Mouse (Mus musculus): ENCODE measurements around the gene Tmcc1. TPM values are rescaled to one million over a fixed set of nuclear protein-coding genes. Genes with fewer than 3 reads are reported as not detected.
"Not testable (repeated sequence)": the region's sequence is repeated elsewhere in the genome, so short reads cannot be mapped to it uniquely, and the experiment has no call there.

The Tmcc1 gene
- polyA plus RNA-seq, 1 experiment from 2014 or later = 11.1 TPM

GRCm38 (mm10) chr6:116173511-116174099, 19.7 kb downstream of the Tmcc1 start:
- not testable (repeated sequence) for H3K4me2 ChIP-seq (ENCODE audit: low read depth, low read length); H3K9ac ChIP-seq (ENCODE audit: low read length); ATAC-seq (ENCODE audit: low read depth); H3K36me3 ChIP-seq (ENCODE audit: control insufficient read depth, insufficient read depth, low read length); H3K27ac ChIP-seq (ENCODE audit: low read length); H3K27me3 ChIP-seq (ENCODE audit: control insufficient read depth, insufficient read depth, low read depth, low read length); H3K9me3 ChIP-seq (ENCODE audit: control insufficient read depth, low read length); H3K4me3 ChIP-seq (ENCODE audit: low read length); H3K4me1 ChIP-seq (replicated peaks; ENCODE audit: control insufficient read depth, insufficient read depth, low read length)
- WGBS = 73% methylated on average over 37 of the region's 37 CpGs

GRCm38 (mm10) chr6:116166383-116166782, 26.9 kb downstream of the Tmcc1 start:
- H3K4me3 ChIP-seq (ENCODE audit: low read length) = no peak overlapping the region
- H3K4me1 ChIP-seq (replicated peaks; ENCODE audit: control insufficient read depth, insufficient read depth, low read length) = peaks cover 4% of the 10 kb centered on the region; the same call in 1 of the 2 replicates
- no peaks in the 10 kb centered on the region for H3K27me3 ChIP-seq (ENCODE audit: control insufficient read depth, insufficient read depth, low read depth, low read length)
- ATAC-seq (ENCODE audit: low read depth) = peak; percentile 54; the same call in 1 of the 2 replicates
- H3K9ac ChIP-seq (ENCODE audit: low read length) = no peak overlapping the region
- H3K27ac ChIP-seq (ENCODE audit: low read length) = no peak overlapping the region
- H3K36me3 ChIP-seq (ENCODE audit: control insufficient read depth, insufficient read depth, low read length) = peaks cover 4% of the 10 kb centered on the region; the same call in 1 of the 2 replicates
- no peak overlapping the region for H3K4me2 ChIP-seq (ENCODE audit: low read depth, low read length)
- no peaks in the 10 kb centered on the region for H3K9me3 ChIP-seq (ENCODE audit: control insufficient read depth, low read length)
- 32% methylated on average over 1 of the region's 1 CpGs for WGBS

- Histone ChIP-seq H3K9me3 (ENCODE audit: control insufficient read depth, low read length) (no peaks in the 10 kb centered on the region), H3K27ac (ENCODE audit: low read length) (no peak overlapping the region), H3K4me2 (ENCODE audit: low read depth, low read length) (no peak overlapping the region), H3K27me3 (ENCODE audit: control insufficient read depth, insufficient read depth, low read depth, low read length) (no peaks in the 10 kb centered on the region), H3K9ac (ENCODE audit: low read length) (no peak overlapping the region), H3K36me3 (ENCODE audit: control insufficient read depth, insufficient read depth, low read length) (peaks cover 2% of the 10 kb centered on the region; the same call in 1 of the 2 replicates), H3K4me3 (ENCODE audit: low read length) (no peak overlapping the region), H3K4me1 (replicated peaks; ENCODE audit: control insufficient read depth, insufficient read depth, low read length) (no peaks in the 10 kb centered on the region)
- WGBS = 21% methylated on average over 3 of the region's 3 CpGs
- no peak for ATAC-seq (ENCODE audit: low read depth)
Observed at GRCm38 (mm10) chr6:116154854-116155624, 38.2 kb downstream of the Tmcc1 start.

GRCm38 (mm10) chr6:116147386-116147785, 45.9 kb downstream of the Tmcc1 start:
- no peaks in the 10 kb centered on the region for H3K4me1 ChIP-seq (replicated peaks; ENCODE audit: control insufficient read depth, insufficient read depth, low read length)
- H3K36me3 ChIP-seq (ENCODE audit: control insufficient read depth, insufficient read depth, low read length) = peaks cover 2% of the 10 kb centered on the region; the same call in 1 of the 2 replicates
- WGBS = 62% methylated on average over 1 of the region's 1 CpGs
- H3K9me3 ChIP-seq (ENCODE audit: control insufficient read depth, low read length) = 0 out of 2 replicates have a peak, but pooled peaks cover 3% of the 10 kb centered on the region
- H3K4me2 ChIP-seq (ENCODE audit: low read depth, low read length) = no peak overlapping the region
- H3K9ac ChIP-seq (ENCODE audit: low read length) = no peak overlapping the region
- no peak overlapping the region for H3K27ac ChIP-seq (ENCODE audit: low read length)
- no peak overlapping the region for H3K4me3 ChIP-seq (ENCODE audit: low read length)
- ATAC-seq (ENCODE audit: low read depth) = no peak
- no peaks in the 10 kb centered on the region for H3K27me3 ChIP-seq (ENCODE audit: control insufficient read depth, insufficient read depth, low read depth, low read length)

GRCm38 (mm10) chr6:116141696-116142095, 51.6 kb downstream of the Tmcc1 start:
- WGBS = 65% methylated on average over 2 of the region's 2 CpGs

GRCm38 (mm10) chr6:116140782-116141181, 52.5 kb downstream of the Tmcc1 start:
- Histone ChIP-seq H3K27ac (ENCODE audit: low read length) (no peak overlapping the region), H3K4me1 (replicated peaks; ENCODE audit: control insufficient read depth, insufficient read depth, low read length) (peaks cover 8% of the 10 kb centered on the region), H3K9me3 (ENCODE audit: control insufficient read depth, low read length) (0 out of 2 replicates have a peak, but pooled peaks cover 3% of the 10 kb centered on the region), H3K36me3 (ENCODE audit: control insufficient read depth, insufficient read depth, low read length) (no peaks in the 10 kb centered on the region), H3K4me3 (ENCODE audit: low read length) (no peak overlapping the region), H3K9ac (ENCODE audit: low read length) (no peak overlapping the region), H3K27me3 (ENCODE audit: control insufficient read depth, insufficient read depth, low read depth, low read length) (no peaks in the 10 kb centered on the region), H3K4me2 (ENCODE audit: low read depth, low read length) (no peak overlapping the region)
- ATAC-seq (ENCODE audit: low read depth) = no peak

More at GRCm38 (mm10) chr6:116141696-116142095, 51.6 kb downstream of the Tmcc1 start:
- no peak overlapping the region for H3K4me3 ChIP-seq (ENCODE audit: low read length)
- no peak for ATAC-seq (ENCODE audit: low read depth)
- H3K27me3 ChIP-seq (ENCODE audit: control insufficient read depth, insufficient read depth, low read depth, low read length) = no peaks in the 10 kb centered on the region
- no peak overlapping the region for H3K27ac ChIP-seq (ENCODE audit: low read length)
- no peaks in the 10 kb centered on the region for H3K4me1 ChIP-seq (replicated peaks; ENCODE audit: control insufficient read depth, insufficient read depth, low read length)
- no peak overlapping the region for H3K4me2 ChIP-seq (ENCODE audit: low read depth, low read length)
- H3K36me3 ChIP-seq (ENCODE audit: control insufficient read depth, insufficient read depth, low read length) = no peaks in the 10 kb centered on the region
- H3K9ac ChIP-seq (ENCODE audit: low read length) = no peak overlapping the region
- H3K9me3 ChIP-seq (ENCODE audit: control insufficient read depth, low read length) = 0 out of 2 replicates have a peak, but pooled peaks cover 3% of the 10 kb centered on the region

GRCm38 (mm10) chr6:116139143-116139856, 54.0 kb downstream of the Tmcc1 start:
- 59% methylated on average over 2 of the region's 2 CpGs for WGBS
- no peak overlapping the region for H3K4me2 ChIP-seq (ENCODE audit: low read depth, low read length)

GRCm38 (mm10) chr6:116135971-116136632, 57.2 kb downstream of the Tmcc1 start:
- no peaks in the 10 kb centered on the region for H3K27me3 ChIP-seq (ENCODE audit: control insufficient read depth, insufficient read depth, low read depth, low read length)

More at GRCm38 (mm10) chr6:116139143-116139856, 54.0 kb downstream of the Tmcc1 start:
- H3K27me3 ChIP-seq (ENCODE audit: control insufficient read depth, insufficient read depth, low read depth, low read length) = no peaks in the 10 kb centered on the region
- no peaks in the 10 kb centered on the region for H3K36me3 ChIP-seq (ENCODE audit: control insufficient read depth, insufficient read depth, low read length)
- peaks cover 8% of the 10 kb centered on the region for H3K4me1 ChIP-seq (replicated peaks; ENCODE audit: control insufficient read depth, insufficient read depth, low read length)
- ATAC-seq (ENCODE audit: low read depth) = no peak
- H3K27ac ChIP-seq (ENCODE audit: low read length) = no peak overlapping the region
- no peak overlapping the region for H3K9ac ChIP-seq (ENCODE audit: low read length)
- no peak overlapping the region for H3K4me3 ChIP-seq (ENCODE audit: low read length)
- 0 out of 2 replicates have a peak, but pooled peaks cover 3% of the 10 kb centered on the region for H3K9me3 ChIP-seq (ENCODE audit: control insufficient read depth, low read length)

More at GRCm38 (mm10) chr6:116135971-116136632, 57.2 kb downstream of the Tmcc1 start:
- H3K4me1 ChIP-seq (replicated peaks; ENCODE audit: control insufficient read depth, insufficient read depth, low read length) = peaks cover 8% of the 10 kb centered on the region
- ATAC-seq (ENCODE audit: low read depth) = peak; percentile 54; the same call in 1 of the 2 replicates
- H3K4me3 ChIP-seq (ENCODE audit: low read length) = no peak overlapping the region
- H3K9ac ChIP-seq (ENCODE audit: low read length) = 0 out of 2 replicates have a peak overlapping the region, but pooled peaks have one; percentile 15
- WGBS = 43% methylated on average over 7 of the region's 7 CpGs
- H3K9me3 ChIP-seq (ENCODE audit: control insufficient read depth, low read length) = no peaks in the 10 kb centered on the region
- H3K4me2 ChIP-seq (ENCODE audit: low read depth, low read length) = peak overlapping the region; percentile 39
- H3K36me3 ChIP-seq (ENCODE audit: control insufficient read depth, insufficient read depth, low read length) = 0 out of 2 replicates have a peak, but pooled peaks cover 3% of the 10 kb centered on the region
- H3K27ac ChIP-seq (ENCODE audit: low read length) = no peak overlapping the region
